Mouse (Mus musculus): ENCODE measurements at regions not wholly inside any gene's neighbourhood (a gene's known extent, or its start where the extent isn't known, plus 50 kb on each side); places are given as distances from the start of the nearest gene placed in this dataset.

DNA sequence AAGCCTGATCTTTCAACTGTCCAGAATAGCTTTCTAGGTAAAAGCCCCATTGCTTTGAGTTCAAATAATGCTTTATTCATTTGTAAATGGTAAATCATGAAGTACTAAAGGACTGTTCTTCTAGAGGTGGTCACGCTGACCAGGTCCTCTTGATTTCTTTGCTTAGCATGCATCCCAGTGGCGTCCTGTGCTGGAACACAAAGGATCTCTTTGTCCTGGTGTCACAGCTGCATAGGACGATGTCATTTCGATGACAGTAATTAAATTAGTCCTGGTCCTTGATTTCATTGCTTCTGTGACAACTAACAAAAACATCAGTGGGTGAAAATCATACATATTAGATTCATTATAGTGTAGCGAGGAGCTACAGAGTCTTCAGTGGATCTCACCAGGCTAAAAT lies 76.7 kb upstream of the Smad1 start:
- 85% methylated on average over 5 of the region's 5 CpGs for WGBS
- H3K9ac ChIP-seq (ENCODE audit: low read length) = no peak overlapping the region
- no peak for ATAC-seq (ENCODE audit: insufficient read depth, low FRiP score)

DNA sequence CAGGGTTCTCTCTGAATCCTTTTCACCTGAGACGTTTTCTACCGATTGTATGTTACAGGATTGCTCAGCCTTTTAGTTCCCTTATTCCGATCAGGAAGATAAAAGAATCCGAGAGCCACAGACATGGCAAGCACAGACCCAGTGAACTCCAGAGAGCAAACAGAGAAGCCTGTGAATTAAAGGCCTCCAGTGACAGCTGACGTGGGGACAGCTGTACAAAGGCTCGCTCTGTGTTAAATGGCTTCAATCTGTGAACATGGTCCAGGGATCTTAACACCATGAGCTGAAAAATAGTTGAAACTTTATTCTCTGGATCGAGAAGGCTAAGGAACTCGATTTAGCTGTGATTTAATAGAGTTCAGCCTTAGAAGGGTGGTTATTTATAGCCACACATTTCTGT lies 75.4 kb upstream of the Smad1 start:
- Histone ChIP-seq H3K36me3 (ENCODE audit: control insufficient read depth, insufficient read depth, low read length) (no peaks in the 10 kb centered on the region), H3K27me3 (ENCODE audit: control insufficient read depth, insufficient read depth, low read length) (no peaks in the 10 kb centered on the region), H3K4me3 (replicated peaks; ENCODE audit: low read length) (no peak overlapping the region), H3K9ac (ENCODE audit: low read length) (no peak overlapping the region), H3K27ac (ENCODE audit: low read length) (no peak overlapping the region), H3K9me3 (replicated peaks; ENCODE audit: control insufficient read depth, low read length) (no peaks in the 10 kb centered on the region), H3K4me2 (ENCODE audit: low read depth, low read length) (no peak overlapping the region), H3K4me1 (ENCODE audit: control insufficient read depth, insufficient read depth, low read length) (no peaks in the 10 kb centered on the region)
- no peak for ATAC-seq (ENCODE audit: insufficient read depth, low FRiP score)
- 57% methylated on average over 8 of the region's 8 CpGs for WGBS

More for the DNA sequence above, 76.7 kb upstream of the Smad1 start:
- no peak overlapping the region for H3K4me2 ChIP-seq (ENCODE audit: low read depth, low read length)
- H3K36me3 ChIP-seq (ENCODE audit: control insufficient read depth, insufficient read depth, low read length) = no peaks in the 10 kb centered on the region
- no peaks in the 10 kb centered on the region for H3K27me3 ChIP-seq (ENCODE audit: control insufficient read depth, insufficient read depth, low read length)
- no peak overlapping the region for H3K4me3 ChIP-seq (replicated peaks; ENCODE audit: low read length)
- no peak overlapping the region for H3K27ac ChIP-seq (ENCODE audit: low read length)
- H3K9me3 ChIP-seq (replicated peaks; ENCODE audit: control insufficient read depth, low read length) = no peaks in the 10 kb centered on the region
- H3K4me1 ChIP-seq (ENCODE audit: control insufficient read depth, insufficient read depth, low read length) = no peaks in the 10 kb centered on the region

DNA sequence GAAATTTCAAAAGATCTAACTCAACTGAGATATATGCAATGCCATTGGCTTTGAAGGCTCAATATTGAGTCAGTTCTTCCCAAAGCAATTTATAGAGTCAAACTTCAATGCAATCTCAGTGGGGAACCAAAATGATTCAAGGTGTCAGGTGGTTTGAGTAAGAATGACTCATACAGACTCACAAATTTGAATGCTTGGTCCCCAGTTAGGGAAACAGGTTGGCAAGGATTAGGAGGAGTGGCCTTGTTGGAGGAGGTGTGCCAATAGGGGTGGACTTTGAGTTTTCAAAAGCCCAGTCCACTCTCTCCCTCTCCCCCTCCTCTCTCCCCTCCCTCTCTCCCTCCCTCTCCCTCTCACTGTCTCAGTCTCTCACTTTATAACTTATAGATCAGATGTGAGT lies 52.8 kb upstream of the Smad1 start:
- Histone ChIP-seq H3K4me3 (replicated peaks; ENCODE audit: low read length) (no peak overlapping the region), H3K9ac (ENCODE audit: low read length) (no peak overlapping the region), H3K27ac (ENCODE audit: low read length) (no peak overlapping the region), H3K27me3 (ENCODE audit: control insufficient read depth, insufficient read depth, low read length) (no peaks in the 10 kb centered on the region), H3K9me3 (replicated peaks; ENCODE audit: control insufficient read depth, low read length) (no peaks in the 10 kb centered on the region), H3K4me1 (ENCODE audit: control insufficient read depth, insufficient read depth, low read length) (no peaks in the 10 kb centered on the region), H3K36me3 (ENCODE audit: control insufficient read depth, insufficient read depth, low read length) (no peaks in the 10 kb centered on the region), H3K4me2 (ENCODE audit: low read depth, low read length) (no peak overlapping the region)
- ATAC-seq (ENCODE audit: insufficient read depth, low FRiP score) = no peak

DNA sequence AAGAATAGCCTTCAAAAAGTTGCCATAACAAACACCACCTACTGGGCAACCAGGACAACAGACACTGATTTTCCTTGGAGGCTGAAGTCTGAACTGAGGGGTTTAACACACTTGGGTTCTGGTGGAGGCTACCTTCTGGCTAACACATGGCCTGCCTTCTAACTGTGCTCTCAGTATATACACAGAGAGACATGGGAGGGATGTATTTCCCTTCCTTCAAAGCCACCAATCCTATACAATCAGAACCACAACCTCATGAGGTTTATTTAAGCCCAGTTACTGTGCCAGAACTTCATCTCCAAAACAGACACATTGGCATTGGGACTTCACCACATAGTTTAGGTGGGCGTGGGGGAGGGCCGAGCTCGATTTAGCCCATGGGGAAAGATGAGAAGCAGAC lies 50.1 kb upstream of the Smad1 start:
- H3K4me3 ChIP-seq (replicated peaks; ENCODE audit: low read length) = no peak overlapping the region
- H3K9ac ChIP-seq (ENCODE audit: low read length) = no peak overlapping the region
- no peak overlapping the region for H3K4me2 ChIP-seq (ENCODE audit: low read depth, low read length)
- H3K9me3 ChIP-seq (replicated peaks; ENCODE audit: control insufficient read depth, low read length) = no peaks in the 10 kb centered on the region
- H3K27me3 ChIP-seq (ENCODE audit: control insufficient read depth, insufficient read depth, low read length) = no peaks in the 10 kb centered on the region
- H3K27ac ChIP-seq (ENCODE audit: low read length) = no peak overlapping the region
- no peaks in the 10 kb centered on the region for H3K4me1 ChIP-seq (ENCODE audit: control insufficient read depth, insufficient read depth, low read length)
- 85% methylated on average over 3 of the region's 3 CpGs for WGBS
- ATAC-seq (ENCODE audit: insufficient read depth, low FRiP score) = no peak
- no peaks in the 10 kb centered on the region for H3K36me3 ChIP-seq (ENCODE audit: control insufficient read depth, insufficient read depth, low read length)
